Mouse (Mus musculus) spleen, adult 2 months (tissue): Measurements from ENCODE around the gene Actr8. TPM values are rescaled to one million over a fixed set of nuclear protein-coding genes. Genes with fewer than 3 reads are reported as not detected.

ENCODE experiments used
- DNase-seq, 2 experiments: peaks; one replicate each; pipeline versions ENCODE4 v3.0.0 to v3.0.0-alpha.2; 2012 to 2021; ENCODE audit warnings: low spot score in 2 of 2, low read depth in 1 of 2
- H3K27ac ChIP-seq: fragments of 200-500 bp; 2 replicates; pipeline ENCODE4 v1.5.1; 2012; ENCODE audit warnings: low read length, inconsistent platforms; ENCODE audit not compliant: insufficient read depth
- H3K27me3 ChIP-seq: fragments of 200-500 bp; 2 replicates; pipeline ENCODE4 v1.6.1; 2012; ENCODE audit warnings: mild to moderate bottlenecking, moderate library complexity, low read length, inconsistent platforms; ENCODE audit not compliant: control insufficient read depth, insufficient read depth
- H3K36me3 ChIP-seq: fragments of 200-500 bp; 2 replicates; pipeline ENCODE4 v1.6.1; 2012; ENCODE audit warnings: mild to moderate bottlenecking, low read length, inconsistent platforms; ENCODE audit not compliant: control insufficient read depth, insufficient read depth
- H3K4me1 ChIP-seq: fragments of 200-500 bp; 2 replicates; pipeline ENCODE4 v1.6.1; 2011; ENCODE audit warnings: inconsistent platforms; ENCODE audit not compliant: control insufficient read depth, insufficient read depth, insufficient read length
- H3K4me3 ChIP-seq: fragments of 200-500 bp; 2 replicates; pipeline ENCODE4 v1.5.1; 2011; ENCODE audit warnings: mild to moderate bottlenecking, inconsistent platforms; ENCODE audit not compliant: insufficient read depth, insufficient read length; ENCODE audit errors: extremely low read depth
- CTCF ChIP-seq: fragments of 200-500 bp; IDR thresholded peaks from 2 replicates; pipeline ENCODE4 v1.5.1; 2011; ENCODE audit warnings: mild to moderate bottlenecking, inconsistent platforms; ENCODE audit not compliant: insufficient read depth, insufficient read length, insufficient replicate concordance; ENCODE audit errors: extremely low read depth
- POLR2A ChIP-seq: fragments of 200-500 bp; IDR thresholded peaks from 2 replicates; pipeline ENCODE4 v1.6.1; 2011; ENCODE audit warnings: low read depth, low read length, inconsistent platforms
- WGBS: fragments of 180-500 bp; shearing (Covaris S2); methylation state at CpG from one replicate; pipeline ENCODE4 v1.1.7; 2018; 5-methylcytosine and 5-hydroxymethylcytosine counted together
- polyA plus RNA-seq: library from polyadenylated mRNA; depleted of rRNA; stranded (reverse); fragments of >200 nt; gene quantifications from 2 replicates; pipeline ENCODE4 v1.2.3, GENCODE M21; 2012; rRNA removed

The Actr8 gene
- polyA plus RNA-seq, 1 experiment: 14.1 TPM

- no peak overlapping the region for H3K4me3 ChIP-seq
- WGBS: 91% methylated on average over 8 of the region's 8 CpGs
- H3K4me1 ChIP-seq: no peaks in the 10 kb centered on the region
- TF ChIP-seq CTCF (no peak), POLR2A (no peak)
- no peaks in the 10 kb centered on the region for H3K36me3 ChIP-seq
- no peak overlapping the region for H3K27ac ChIP-seq
- no peak for DNase-seq
- H3K27me3 ChIP-seq: no peaks in the 10 kb centered on the region
Measured at GRCm38 (mm10) chr14:30050280-30050679, 72.1 kb downstream of the Actr8 start.

- TF ChIP-seq POLR2A (no peak), CTCF (no peak)
- H3K27ac ChIP-seq: no peak overlapping the region
- no peaks in the 10 kb centered on the region for H3K36me3 ChIP-seq
- no peaks in the 10 kb centered on the region for H3K4me1 ChIP-seq
- H3K27me3 ChIP-seq: no peaks in the 10 kb centered on the region
- no peak overlapping the region for H3K4me3 ChIP-seq
- DNase-seq: no peak
- WGBS: 51% methylated on average over 7 of the region's 7 CpGs
Measured at GRCm38 (mm10) chr14:30054922-30055321, 76.8 kb downstream of the Actr8 start.

Other genes starting within 250 kb of the Actr8 start
- gene Selenok, start 10.0 kb upstream of the Actr8 start, polyA plus RNA-seq: 11.6 and 13.0 TPM in 2 replicates
- 0.76 and 1.9 TPM in 2 replicates for gene Il17rb, start 30.6 kb downstream of the Actr8 start, polyA plus RNA-seq
- 2.5 TPM in 2 replicates for gene Chdh, start 30.7 kb downstream of the Actr8 start, polyA plus RNA-seq